Mouse (Mus musculus) E14TG2a.4 (cell line): Measurements from ENCODE around the gene Maml3.

Experiments used
- CTCF ChIP-seq: conservative IDR thresholded peaks from 2 replicates; pipeline ENCODE4 v1.5.1; 2014; ENCODE audit warnings: low read length
- POU5F1 ChIP-seq: IDR thresholded peaks from 2 replicates; pipeline ENCODE4 v1.6.1; 2014; ENCODE audit warnings: low read length, borderline replicate concordance

DNA sequence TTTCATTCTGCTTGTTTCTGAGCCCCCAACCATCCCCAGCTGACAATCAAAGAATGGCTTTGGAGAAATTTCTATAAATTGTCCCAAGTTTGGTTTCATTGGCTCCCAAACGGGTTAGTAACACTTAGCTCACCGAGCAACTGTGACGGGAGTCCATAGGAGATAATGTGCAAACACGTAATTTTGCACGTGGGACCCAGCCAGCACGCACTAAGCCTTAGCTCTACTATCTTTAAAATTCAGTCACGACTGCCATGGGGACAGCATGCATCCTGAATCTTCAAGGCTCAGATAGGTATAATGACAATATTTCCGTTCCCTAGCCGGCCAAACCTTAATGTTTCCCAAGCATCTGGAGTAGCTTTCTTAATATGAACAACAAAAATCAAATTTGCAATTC lies 243.2 kb downstream of the Maml3 start:
- no peak for TF ChIP-seq CTCF
- TF ChIP-seq POU5F1: no peak
